Mouse (Mus musculus) E14TG2a.4 (cell line): ENCODE data around the gene Lpin2.
A peak's percentile ranks its signal among the peaks of the same experiment; 100 is the strongest.

Source experiments
- H3K27me3 ChIP-seq: 2 replicates; pipeline ENCODE4 v1.6.1; 2014; ENCODE audit warnings: low read length, control low read depth; ENCODE audit not compliant: insufficient read depth
- H3K36me3 ChIP-seq: 2 replicates; pipeline ENCODE4 v1.6.1; 2014; ENCODE audit warnings: low read length, control low read depth; ENCODE audit not compliant: insufficient read depth
- H3K4me1 ChIP-seq: replicated peaks from 2 replicates; pipeline ENCODE4 v1.6.1; 2014; ENCODE audit warnings: low read depth, low read length, control low read depth
- H3K4me3 ChIP-seq: replicated peaks from 2 replicates; pipeline ENCODE4 v1.5.1; 2014; ENCODE audit warnings: mild to moderate bottlenecking, low read length
- H3K9me3 ChIP-seq: 2 replicates; pipeline ENCODE4 v1.6.1; 2014; ENCODE audit warnings: low read length, control low read depth
- CTCF ChIP-seq: conservative IDR thresholded peaks from 2 replicates; pipeline ENCODE4 v1.5.1; 2014; ENCODE audit warnings: low read length
- NANOG ChIP-seq: IDR thresholded peaks from 2 replicates; pipeline ENCODE4 v1.6.1; 2014; ENCODE audit warnings: borderline replicate concordance, low read length, mixed read lengths
- POU5F1 ChIP-seq: IDR thresholded peaks from 2 replicates; pipeline ENCODE4 v1.6.1; 2014; ENCODE audit warnings: low read length, borderline replicate concordance

The Lpin2 gene

GRCm38 (mm10) chr17:71240811-71241210, 58.5 kb downstream of the Lpin2 start:
- Histone ChIP-seq H3K36me3 (peaks cover 48% of the 10 kb centered on the region), H3K4me1 (no peaks in the 10 kb centered on the region), H3K9me3 (no peaks in the 10 kb centered on the region), H3K4me3 (no peak overlapping the region), H3K27me3 (no peaks in the 10 kb centered on the region)
- TF ChIP-seq POU5F1 (no peak), CTCF (no peak), NANOG (no peak)

- peaks cover 57% of the 10 kb centered on the region for H3K36me3 ChIP-seq
- H3K27me3 ChIP-seq = no peaks in the 10 kb centered on the region
- no peak overlapping the region for H3K4me3 ChIP-seq
- H3K4me1 ChIP-seq = no peaks in the 10 kb centered on the region
- H3K9me3 ChIP-seq = no peaks in the 10 kb centered on the region
- TF ChIP-seq NANOG (no peak), POU5F1 (no peak), CTCF (no peak)
Observed at GRCm38 (mm10) chr17:71242666-71243065, 60.3 kb downstream of the Lpin2 start.

GRCm38 (mm10) chr17:71245133-71245532, 62.8 kb downstream of the Lpin2 start:
- Histone ChIP-seq H3K9me3 (no peaks in the 10 kb centered on the region), H3K4me3 (no peak overlapping the region), H3K36me3 (peaks cover 57% of the 10 kb centered on the region), H3K27me3 (no peaks in the 10 kb centered on the region), H3K4me1 (0 out of 2 replicates have a peak, but pooled peaks cover 2% of the 10 kb centered on the region)
- TF ChIP-seq NANOG = no peak
- TF ChIP-seq CTCF = no peak
- no peak for TF ChIP-seq POU5F1

- TF ChIP-seq NANOG (no peak), POU5F1 (no peak), CTCF (no peak)
- peaks cover 11% of the 10 kb centered on the region for H3K4me1 ChIP-seq
Observed at GRCm38 (mm10) chr17:71246022-71246421, 63.7 kb downstream of the Lpin2 start.

GRCm38 (mm10) chr17:71248963-71249362, 66.6 kb downstream of the Lpin2 start:
- H3K9me3 ChIP-seq = no peaks in the 10 kb centered on the region

More at GRCm38 (mm10) chr17:71246022-71246421, 63.7 kb downstream of the Lpin2 start:
- Histone ChIP-seq H3K4me3 (no peak overlapping the region), H3K36me3 (peaks cover 53% of the 10 kb centered on the region), H3K27me3 (no peaks in the 10 kb centered on the region), H3K9me3 (no peaks in the 10 kb centered on the region)

GRCm38 (mm10) chr17:71250046-71250445, 67.7 kb downstream of the Lpin2 start:
- peaks cover 16% of the 10 kb centered on the region for H3K36me3 ChIP-seq
- TF ChIP-seq NANOG = no peak
- no peak for TF ChIP-seq CTCF
- TF ChIP-seq POU5F1 = no peak
- no peak overlapping the region for H3K4me3 ChIP-seq
- no peaks in the 10 kb centered on the region for H3K9me3 ChIP-seq
- H3K4me1 ChIP-seq = peaks cover 25% of the 10 kb centered on the region
- H3K27me3 ChIP-seq = no peaks in the 10 kb centered on the region

More at GRCm38 (mm10) chr17:71248963-71249362, 66.6 kb downstream of the Lpin2 start:
- no peak overlapping the region for H3K4me3 ChIP-seq
- peaks cover 23% of the 10 kb centered on the region for H3K36me3 ChIP-seq
- TF ChIP-seq NANOG (no peak), CTCF (no peak), POU5F1 (no peak)
- H3K4me1 ChIP-seq = peaks cover 25% of the 10 kb centered on the region
- H3K27me3 ChIP-seq = no peaks in the 10 kb centered on the region

GRCm38 (mm10) chr17:71250819-71251600, 68.7 kb downstream of the Lpin2 start:
- peaks cover 30% of the 10 kb centered on the region for H3K4me1 ChIP-seq
- no peaks in the 10 kb centered on the region for H3K27me3 ChIP-seq
- peak overlapping the region; percentile 13; the same call in 1 of the 2 replicates for H3K4me3 ChIP-seq
- no peak for TF ChIP-seq POU5F1
- no peak for TF ChIP-seq CTCF
- no peaks in the 10 kb centered on the region for H3K9me3 ChIP-seq
- H3K36me3 ChIP-seq = peaks cover 16% of the 10 kb centered on the region

- no peaks in the 10 kb centered on the region for H3K9me3 ChIP-seq
- no peak for TF ChIP-seq NANOG
- no peak for TF ChIP-seq POU5F1
- TF ChIP-seq CTCF = no peak
Observed at GRCm38 (mm10) chr17:71251601-71252001, 69.2 kb downstream of the Lpin2 start.

GRCm38 (mm10) chr17:71252101-71252500, 69.7 kb downstream of the Lpin2 start:
- Histone ChIP-seq H3K36me3 (peaks cover 8% of the 10 kb centered on the region), H3K4me1 (peaks cover 38% of the 10 kb centered on the region), H3K9me3 (no peaks in the 10 kb centered on the region), H3K27me3 (no peaks in the 10 kb centered on the region), H3K4me3 (no peak overlapping the region)
- TF ChIP-seq POU5F1 (no peak), CTCF (no peak), NANOG (no peak)

More at GRCm38 (mm10) chr17:71251601-71252001, 69.2 kb downstream of the Lpin2 start:
- Histone ChIP-seq H3K27me3 (no peaks in the 10 kb centered on the region), H3K36me3 (peaks cover 13% of the 10 kb centered on the region), H3K4me1 (peaks cover 36% of the 10 kb centered on the region), H3K4me3 (no peak overlapping the region)
